Mouse (Mus musculus) left cerebral cortex, postnatal 10 days (tissue): Measurements from ENCODE around the gene Bod1. TPM values are rescaled to one million over a fixed set of nuclear protein-coding genes. Genes with fewer than 3 reads are reported as not detected.

Source experiments
- DNase-seq, 2 experiments: peaks; one replicate each; pipeline ENCODE4 v3.0.0; 2021 to 2022; ENCODE audit warnings: low spot score in 2 of 2, mixed read lengths in 1 of 2; ENCODE audit errors: extremely low spot score in 1 of 2
- intact Hi-C: fragments of 180-260 bp; cut with DNase I; formaldehyde crosslinking; loops from one replicate; pipeline ENCODE4 v1.15.1; 2025
- total RNA-seq, 2 experiments: library from RNA; stranded (reverse); gene quantifications; 2 replicates each; pipeline ENCODE4 v1.2.3; 2021

Bod1 gene
- total RNA-seq, 2 experiments from 2014 or later: 91.6 to 92.2 TPM

- intact Hi-C loops: no loop called here
- no peak for DNase-seq
Measured at GRCm38 (mm10) chr11:31620796-31621195, 50.9 kb downstream of the Bod1 start.

GRCm38 (mm10) chr11:31617797-31618196 is 53.9 kb downstream of the Bod1 start:
- DNase-seq: no peak
- intact Hi-C loops: loop anchor here (5.0 to 10.0 kb wide), 2 partner anchors 253 to 370 kb away; no protein-coding TSS in a partner anchor

GRCm38 (mm10) chr11:31617236-31617635 is 54.4 kb downstream of the Bod1 start:
- DNase-seq: peak in 1 of 2 experiments; percentile 62
- intact Hi-C loops: loop anchor here (5.0 to 10.0 kb wide), 2 partner anchors 252 to 370 kb away; no protein-coding TSS in a partner anchor

- intact Hi-C loops: loop anchor here (5.0 to 10.0 kb wide), 2 partner anchors 252 to 369 kb away; no protein-coding TSS in a partner anchor
Measured at GRCm38 (mm10) chr11:31616722-31617121, 55.0 kb downstream of the Bod1 start.

More at GRCm38 (mm10) chr11:31616722-31617121, 55.0 kb downstream of the Bod1 start:
- no peak for DNase-seq

Other genes starting within 250 kb of the Bod1 start
- 100 to 1,000 TPM; 157 to 163 TPM for gene Cpeb4, start 200.3 kb upstream of the Bod1 start, total RNA-seq